Mouse (Mus musculus): ENCODE results near the gene Lbp. TPM values are rescaled to one million over a fixed set of nuclear protein-coding genes. Genes with fewer than 3 reads are reported as not detected.

Lbp gene
- polyA plus RNA-seq, 1 experiment from 2014 or later: 167 TPM

- WGBS (ENCODE audit: insufficient replicate concordance): 73% methylated on average over 3 of the region's 3 CpGs
- H3K4me1 ChIP-seq (ENCODE audit: insufficient read depth): no peaks in the 10 kb centered on the region
These were observed 46.7 kb downstream of the Lbp start for GRCm38 (mm10) chr2:158352801-158353520.

GRCm38 (mm10) chr2:158354348-158355114 is 48.2 kb downstream of the Lbp start:
- DNase-seq (no peak), ATAC-seq (no peak)
- Histone ChIP-seq H3K27ac (ENCODE audit: low read depth) (no peak overlapping the region), H3K4me3 (ENCODE audit: low read depth, low read length) (no peak overlapping the region), H3K4me1 (ENCODE audit: insufficient read depth) (peaks cover 14% of the 10 kb centered on the region), H3K9ac (replicated peaks) (no peak overlapping the region), H3K36me3 (replicated peaks; ENCODE audit: insufficient read depth, low read length) (peaks cover 50% of the 10 kb centered on the region), H3K4me2 (ENCODE audit: low read depth, low read length) (no peak overlapping the region), H3K9me3 (ENCODE audit: low read length) (no peaks in the 10 kb centered on the region), H3K27me3 (ENCODE audit: insufficient read depth, low read length) (no peaks in the 10 kb centered on the region)
- WGBS (ENCODE audit: insufficient replicate concordance): 76% methylated on average over 7 of the region's 7 CpGs
- TF ChIP-seq EP300 (IDR thresholded peaks at IDR 0.05; ENCODE audit: low read depth) (no peak), CTCF (IDR thresholded peaks at IDR 0.05; ENCODE audit: low read depth) (peak; percentile 21; the same call in 1 of the 2 replicates)

More at GRCm38 (mm10) chr2:158352801-158353520, 46.7 kb downstream of the Lbp start:
- DNase-seq (no peak), ATAC-seq (no peak)
- Histone ChIP-seq H3K36me3 (replicated peaks; ENCODE audit: insufficient read depth, low read length) (peaks cover 35% of the 10 kb centered on the region), H3K9ac (replicated peaks) (no peak overlapping the region), H3K4me2 (ENCODE audit: low read depth, low read length) (no peak overlapping the region), H3K27me3 (ENCODE audit: insufficient read depth, low read length) (no peaks in the 10 kb centered on the region), H3K27ac (ENCODE audit: low read depth) (no peak overlapping the region), H3K4me3 (ENCODE audit: low read depth, low read length) (no peak overlapping the region), H3K9me3 (ENCODE audit: low read length) (no peaks in the 10 kb centered on the region)
- TF ChIP-seq CTCF (IDR thresholded peaks at IDR 0.05; ENCODE audit: low read depth): no peak
- no peak for TF ChIP-seq EP300 (IDR thresholded peaks at IDR 0.05; ENCODE audit: low read depth)

DNA sequence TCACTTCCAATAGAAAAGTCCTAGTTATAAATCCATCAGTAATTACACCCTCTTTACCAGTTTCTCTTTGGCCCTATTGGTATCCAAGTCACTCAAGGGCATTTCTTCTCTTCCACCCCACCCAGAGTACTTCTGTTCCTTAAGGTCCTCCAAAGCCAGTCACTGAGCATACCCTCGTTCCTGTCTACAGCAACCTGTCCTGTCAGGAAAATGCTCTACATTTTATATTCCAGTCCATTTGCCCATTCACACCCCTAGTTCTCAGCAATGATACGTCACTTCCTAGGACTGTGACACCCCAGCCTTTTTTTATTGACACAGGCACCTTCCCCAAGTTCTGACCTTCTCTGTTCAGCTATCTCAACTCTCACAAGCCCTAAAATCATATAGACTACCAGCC is 48.9 kb downstream of the Lbp start:
- DNase-seq (no peak), ATAC-seq (no peak)
- Histone ChIP-seq H3K9me3 (ENCODE audit: low read length) (no peaks in the 10 kb centered on the region), H3K27me3 (ENCODE audit: insufficient read depth, low read length) (no peaks in the 10 kb centered on the region), H3K9ac (replicated peaks) (no peak overlapping the region), H3K36me3 (replicated peaks; ENCODE audit: insufficient read depth, low read length) (peaks cover 52% of the 10 kb centered on the region), H3K4me2 (ENCODE audit: low read depth, low read length) (no peak overlapping the region), H3K4me1 (ENCODE audit: insufficient read depth) (peaks cover 17% of the 10 kb centered on the region), H3K27ac (ENCODE audit: low read depth) (no peak overlapping the region), H3K4me3 (ENCODE audit: low read depth, low read length) (no peak overlapping the region)
- 85% methylated on average over 2 of the region's 2 CpGs for WGBS (ENCODE audit: insufficient replicate concordance)
- no peak for TF ChIP-seq CTCF (IDR thresholded peaks at IDR 0.05; ENCODE audit: low read depth)
- no peak for TF ChIP-seq EP300 (IDR thresholded peaks at IDR 0.05; ENCODE audit: low read depth)

GRCm38 (mm10) chr2:158356121-158356520 is 49.8 kb downstream of the Lbp start:
- DNase-seq: no peak
- H3K4me1 ChIP-seq (ENCODE audit: insufficient read depth): peaks cover 21% of the 10 kb centered on the region
- no peak for TF ChIP-seq CTCF (IDR thresholded peaks at IDR 0.05; ENCODE audit: low read depth)
- no peak for TF ChIP-seq EP300 (IDR thresholded peaks at IDR 0.05; ENCODE audit: low read depth)
- H3K27ac ChIP-seq (ENCODE audit: low read depth): no peak overlapping the region
- H3K27me3 ChIP-seq (ENCODE audit: insufficient read depth, low read length): no peaks in the 10 kb centered on the region
- 80% methylated on average over 5 of the region's 5 CpGs for WGBS (ENCODE audit: insufficient replicate concordance)
- H3K4me2 ChIP-seq (ENCODE audit: low read depth, low read length): no peak overlapping the region
- H3K9me3 ChIP-seq (ENCODE audit: low read length): no peaks in the 10 kb centered on the region
- H3K4me3 ChIP-seq (ENCODE audit: low read depth, low read length): no peak overlapping the region
- peaks cover 53% of the 10 kb centered on the region for H3K36me3 ChIP-seq (replicated peaks; ENCODE audit: insufficient read depth, low read length)
- no peak overlapping the region for H3K9ac ChIP-seq (replicated peaks)
- ATAC-seq: no peak

- H3K4me2 ChIP-seq (ENCODE audit: low read depth, low read length): peak overlapping the region; percentile 84
- H3K27me3 ChIP-seq (ENCODE audit: insufficient read depth, low read length): no peaks in the 10 kb centered on the region
- H3K4me3 ChIP-seq (ENCODE audit: low read depth, low read length): peak overlapping the region; percentile 76
- H3K9ac ChIP-seq (replicated peaks): peak overlapping the region; percentile 87
- peak overlapping the region; percentile 77 for H3K27ac ChIP-seq (ENCODE audit: low read depth)
- ATAC-seq: peak; percentile 40
- peaks cover 47% of the 10 kb centered on the region for H3K36me3 ChIP-seq (replicated peaks; ENCODE audit: insufficient read depth, low read length)
- H3K4me1 ChIP-seq (ENCODE audit: insufficient read depth): peaks cover 24% of the 10 kb centered on the region
- TF ChIP-seq EP300 (IDR thresholded peaks at IDR 0.05; ENCODE audit: low read depth) (no peak), CTCF (IDR thresholded peaks at IDR 0.05; ENCODE audit: low read depth) (no peak)
- no peak for DNase-seq
- 47% methylated on average over 12 of the region's 12 CpGs for WGBS (ENCODE audit: insufficient replicate concordance)
- no peaks in the 10 kb centered on the region for H3K9me3 ChIP-seq (ENCODE audit: low read length)
These were observed 53.7 kb downstream of the Lbp start for GRCm38 (mm10) chr2:158359757-158360620.
